Mouse (Mus musculus) thymus, adult 18-20 months (tissue): ENCODE measurements around the gene Fam19a5.

Experiments
- DNase-seq, 2 experiments: peaks; one replicate each; pipeline ENCODE4 v3.0.0; 2022; ENCODE audit warnings: mixed read lengths in 2 of 2

The Fam19a5 gene

DNA sequence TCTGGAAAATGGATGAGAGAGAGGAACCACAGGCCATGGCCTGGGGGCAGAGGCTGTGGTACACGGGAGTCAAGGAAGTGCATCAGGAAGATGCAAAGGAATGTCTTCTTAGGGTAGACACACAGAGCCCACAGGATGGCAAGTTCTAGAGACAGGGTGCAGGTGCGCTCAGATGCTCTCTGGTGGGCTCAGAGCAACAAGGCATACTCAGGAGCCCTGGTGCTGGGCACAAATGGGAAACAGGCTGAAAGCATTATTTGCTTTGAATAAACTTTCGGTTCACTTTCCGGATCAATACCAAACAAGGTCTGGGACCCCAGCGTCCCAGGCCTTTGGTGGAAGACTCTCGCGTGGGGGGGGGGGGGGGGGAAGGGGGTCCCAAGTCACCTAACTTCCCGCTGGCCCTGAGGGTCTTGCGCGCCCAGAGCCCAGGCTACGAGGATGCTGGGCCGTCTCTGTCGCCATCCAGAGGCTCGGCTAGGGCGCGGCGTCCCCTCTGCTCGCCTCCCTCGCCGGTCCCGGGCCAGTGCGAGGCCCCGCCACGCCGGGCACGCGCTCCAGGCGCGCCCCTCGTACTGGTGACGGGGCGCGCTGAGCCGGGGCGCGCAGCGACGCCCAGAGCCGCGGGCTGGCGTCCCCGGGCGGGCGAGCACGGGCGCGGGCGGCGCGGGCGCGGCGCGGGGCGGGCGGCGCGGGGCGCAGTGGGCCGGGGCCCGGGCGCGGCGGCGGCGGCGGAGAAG, at the start of gene Fam19a5:
Gene Fam19a5, plus strand, starts transcription at position 701 of the 740 bp plus-strand sequence.
- no peak for DNase-seq

DNA sequence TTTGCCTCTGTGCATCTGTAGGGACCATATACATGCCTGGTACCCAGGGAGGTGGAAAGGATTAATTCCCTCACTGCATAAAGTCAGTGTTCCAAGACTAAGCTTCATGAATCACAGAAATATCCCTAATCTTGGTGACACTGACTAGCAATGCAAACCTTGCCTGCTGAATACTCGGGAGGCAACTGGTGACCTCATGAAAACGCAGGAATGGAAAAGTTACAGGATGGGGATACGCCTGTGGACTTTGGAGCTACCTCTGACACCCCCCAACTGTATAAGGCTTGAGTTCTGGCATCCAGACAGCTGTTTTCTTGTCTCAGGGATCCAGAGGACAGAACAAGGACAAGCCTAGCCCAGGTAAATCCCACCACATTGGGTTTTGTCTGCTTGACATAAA, 42.4 kb upstream of the Fam19a5 start:
- DNase-seq, result no peak

DNA sequence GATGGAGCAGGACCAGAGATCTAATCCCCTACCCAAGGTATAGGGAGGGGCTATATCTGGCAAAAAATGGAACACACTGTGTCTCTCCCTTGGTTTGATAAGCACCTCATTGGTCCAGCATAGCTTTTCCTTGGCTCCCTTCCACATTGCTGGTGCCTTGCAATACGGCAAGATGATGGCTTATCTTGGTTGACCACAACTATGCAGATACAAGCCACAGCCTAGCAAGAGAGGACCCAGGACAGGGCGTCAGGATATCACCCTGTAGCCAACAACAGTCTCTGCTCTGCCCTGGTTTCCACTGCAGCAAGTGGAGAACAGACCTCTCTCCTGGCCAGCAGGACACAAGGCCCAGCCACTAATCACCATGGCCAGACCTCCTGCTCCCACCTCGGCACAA, 36.8 kb upstream of the Fam19a5 start:
- no peak for DNase-seq

DNA sequence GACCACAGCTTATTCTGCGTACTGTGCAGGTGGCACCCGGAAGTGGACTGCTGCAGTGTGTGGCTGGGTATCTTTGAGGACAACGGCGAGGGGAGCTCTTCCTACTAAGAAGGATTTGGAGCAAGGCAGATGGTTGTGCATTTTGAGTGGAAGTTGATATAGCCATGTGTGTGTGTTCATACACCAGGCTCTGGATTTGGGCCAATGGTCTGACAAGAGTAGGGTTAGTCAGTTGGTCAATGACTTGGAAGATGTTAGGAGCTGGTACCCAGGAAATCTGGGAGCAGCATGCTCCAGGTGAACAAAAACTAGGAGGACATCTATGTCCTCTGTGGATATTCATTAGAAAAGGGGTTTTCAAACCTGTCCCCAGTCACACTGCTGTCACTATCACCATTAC, 33.2 kb upstream of the Fam19a5 start:
- DNase-seq, result no peak

DNA sequence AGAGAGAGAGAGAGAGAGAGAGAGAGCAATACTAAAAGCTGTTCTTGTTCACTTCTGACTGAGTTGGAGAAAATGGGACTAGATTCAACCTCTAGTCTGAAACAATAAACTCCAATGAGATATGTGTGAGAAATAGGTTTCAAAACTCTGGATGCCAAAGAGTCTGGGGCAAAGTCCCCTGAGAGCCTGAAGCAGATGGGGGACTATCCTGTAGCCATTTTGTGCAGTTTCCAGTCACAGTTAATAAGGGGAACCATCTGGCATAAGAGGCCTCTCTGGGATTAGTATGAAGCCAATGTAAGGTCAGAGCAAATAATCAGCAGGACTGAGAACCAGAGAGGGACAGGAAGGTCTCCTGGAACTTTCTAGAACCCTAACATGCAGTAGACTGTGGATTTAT, 25.9 kb upstream of the Fam19a5 start:
- DNase-seq, result no peak

DNA sequence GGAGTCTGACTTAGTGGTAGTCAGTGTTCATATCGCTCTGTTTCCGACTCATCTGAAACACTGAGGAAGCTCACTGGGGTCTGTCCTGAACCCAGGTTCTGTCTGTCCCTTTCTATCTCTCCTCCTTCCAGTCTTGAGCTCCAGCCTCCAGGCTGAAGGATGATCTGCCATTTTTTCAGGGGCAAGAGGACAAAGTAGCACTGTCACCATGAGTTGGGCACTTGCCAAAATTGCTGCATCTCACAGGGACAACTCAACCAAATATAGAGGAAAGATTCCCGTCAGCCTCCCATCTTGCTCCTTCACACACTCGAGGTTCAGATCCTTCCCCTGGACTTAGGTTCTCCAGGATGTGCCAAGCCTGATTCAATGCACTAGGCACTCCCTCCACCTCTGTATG, 14.8 kb upstream of the Fam19a5 start:
- DNase-seq, result no peak

DNA sequence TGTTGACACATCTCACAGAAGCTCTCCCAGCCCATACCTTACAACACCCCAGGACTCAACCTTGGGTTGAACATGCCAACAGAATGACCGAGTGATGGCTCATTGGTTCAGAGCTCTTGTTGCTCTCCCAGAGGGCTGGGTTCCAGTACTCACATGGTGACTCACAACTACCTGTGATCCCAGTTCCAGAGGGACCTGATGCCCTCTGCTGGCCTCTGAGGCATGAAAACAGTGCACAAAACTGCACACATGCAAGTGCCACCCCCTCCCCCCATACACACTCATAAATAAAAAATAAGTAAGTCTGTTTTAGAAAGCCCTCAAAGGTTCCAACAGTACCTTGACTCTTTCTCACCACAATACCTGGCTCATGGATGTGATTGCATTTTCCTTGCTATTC, 2.4 kb upstream of the Fam19a5 start:
- no peak for DNase-seq

DNA sequence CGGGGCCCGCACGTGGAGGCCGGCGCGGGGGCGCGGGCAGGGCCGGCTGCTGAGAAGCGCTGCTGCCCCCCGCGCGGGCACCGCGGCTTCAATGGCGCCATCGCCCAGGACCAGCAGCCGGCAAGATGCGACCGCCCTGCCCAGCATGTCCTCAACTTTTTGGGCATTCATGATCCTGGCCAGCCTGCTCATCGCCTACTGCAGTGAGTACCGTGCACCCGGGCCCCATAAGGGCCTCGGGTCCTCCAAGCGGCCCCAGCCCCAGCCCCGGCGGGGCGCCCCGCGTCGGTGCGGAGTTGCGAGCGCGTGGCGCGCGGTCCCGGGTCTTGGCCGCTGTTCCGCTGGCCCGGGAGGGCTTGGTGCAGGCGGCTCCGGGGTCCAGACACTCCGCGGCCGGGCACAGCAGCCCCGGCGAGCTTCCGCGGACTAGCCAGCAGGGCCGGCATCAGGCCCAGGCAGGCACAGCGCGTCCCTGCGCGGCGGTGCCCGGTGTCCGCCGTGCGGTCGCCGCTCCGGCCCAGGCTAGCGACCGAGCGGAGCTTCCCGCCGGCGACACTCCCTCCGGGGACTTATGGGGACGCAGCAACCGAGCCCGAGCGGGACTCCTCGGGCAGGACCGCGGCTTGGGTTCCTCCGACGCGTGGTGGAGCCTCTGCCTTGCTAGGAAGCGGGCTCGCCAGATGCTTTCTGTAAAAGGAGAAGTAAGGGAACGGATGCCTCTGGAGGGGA, 466 bp downstream of the Fam19a5 start:
- DNase-seq, result no peak

DNA sequence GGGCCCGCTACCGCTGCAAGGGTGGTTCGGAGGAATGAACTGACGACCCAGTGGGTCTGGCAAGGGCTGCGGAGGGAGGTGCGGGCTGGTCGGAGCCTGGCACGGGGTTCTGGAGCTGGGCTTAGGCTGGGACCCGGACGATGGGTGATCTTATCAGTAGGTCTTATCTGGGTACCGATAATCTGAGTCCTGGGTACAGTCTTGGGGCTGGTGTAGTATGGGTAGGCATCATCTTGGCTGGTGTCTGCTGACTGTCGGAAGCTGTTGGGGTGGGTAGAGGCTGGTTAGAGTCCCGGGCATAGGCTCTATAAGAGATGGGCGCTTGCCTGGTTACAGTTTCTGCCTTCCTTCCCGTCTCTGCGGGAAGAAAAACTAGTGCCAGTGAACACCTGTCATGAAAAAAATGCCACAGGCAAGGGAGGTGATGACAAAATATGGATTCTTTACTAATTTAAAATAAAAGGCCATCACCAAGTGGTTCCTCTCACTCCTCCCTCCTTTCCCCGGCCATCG, 1.1 kb downstream of the Fam19a5 start:
- DNase-seq, result no peak

DNA sequence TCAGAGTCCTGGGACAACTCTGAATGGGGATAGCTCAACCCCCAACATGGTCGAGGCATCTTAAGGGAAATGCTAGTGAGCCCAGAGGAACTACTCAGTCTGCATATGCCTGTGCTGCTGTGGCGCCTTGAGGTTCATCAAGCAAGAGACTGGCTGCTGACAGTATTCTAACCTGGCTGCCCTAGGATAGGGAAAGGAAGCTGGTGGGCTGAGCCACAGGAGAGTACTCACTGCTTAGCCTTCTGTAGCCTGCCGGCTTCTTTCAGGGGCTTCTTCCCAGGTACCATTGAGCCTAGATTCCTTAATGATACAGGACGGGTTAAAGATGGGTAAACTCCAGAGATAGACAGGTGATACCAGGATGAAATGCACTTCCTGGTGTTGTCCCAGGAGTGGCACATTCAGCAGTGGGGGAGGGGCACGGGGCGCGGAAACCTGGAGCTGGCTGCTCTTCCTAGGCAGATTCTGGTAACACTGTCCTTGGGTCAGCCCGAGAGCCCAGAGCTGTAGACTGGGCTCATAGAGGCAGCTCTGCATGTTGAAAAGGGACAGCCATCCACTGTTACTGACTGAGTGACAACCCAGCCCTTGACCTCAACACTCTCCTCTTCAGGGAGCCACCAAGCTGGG, 1.7 kb downstream of the Fam19a5 start:
- DNase-seq, result no peak

DNA sequence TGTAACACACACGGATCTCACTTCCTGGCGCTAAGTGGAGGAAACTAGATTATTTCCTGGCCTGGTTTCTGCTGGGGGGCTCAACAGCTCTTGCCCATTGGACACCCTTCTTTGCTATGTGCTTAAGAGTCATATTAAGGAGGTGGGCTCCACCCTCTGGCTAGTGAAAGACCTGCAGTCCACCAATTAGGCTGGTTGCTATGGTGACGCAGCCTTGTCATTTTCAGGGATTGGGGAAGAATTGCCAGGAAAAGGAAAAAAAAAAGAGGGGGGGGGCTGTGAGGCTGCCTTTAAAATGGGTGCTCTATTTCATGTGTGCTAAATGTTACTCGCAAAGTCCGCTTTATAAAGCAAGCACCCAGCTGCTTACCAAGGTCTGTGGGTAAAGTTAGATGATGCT, 2.9 kb downstream of the Fam19a5 start:
- DNase-seq, result no peak

DNA sequence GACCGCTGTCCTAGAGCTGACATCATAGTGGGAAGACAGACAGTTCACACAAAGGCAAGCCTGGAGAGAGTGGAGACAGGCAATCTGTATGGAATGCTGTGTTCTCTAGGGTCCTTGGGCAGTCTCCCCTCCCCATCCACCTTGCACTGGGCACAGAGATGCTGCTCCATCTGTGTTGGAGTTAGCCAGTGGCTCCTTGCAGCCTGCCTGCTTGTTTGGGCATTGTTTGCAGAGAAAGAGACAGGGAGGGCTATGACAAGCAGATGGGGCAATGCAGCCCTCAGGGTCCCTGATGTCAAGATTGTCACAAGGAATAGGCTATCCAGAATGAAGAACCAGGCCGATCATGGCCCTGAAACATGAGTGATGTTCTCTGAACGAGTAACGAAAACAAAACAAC, 5.6 kb downstream of the Fam19a5 start:
- no peak for DNase-seq

DNA sequence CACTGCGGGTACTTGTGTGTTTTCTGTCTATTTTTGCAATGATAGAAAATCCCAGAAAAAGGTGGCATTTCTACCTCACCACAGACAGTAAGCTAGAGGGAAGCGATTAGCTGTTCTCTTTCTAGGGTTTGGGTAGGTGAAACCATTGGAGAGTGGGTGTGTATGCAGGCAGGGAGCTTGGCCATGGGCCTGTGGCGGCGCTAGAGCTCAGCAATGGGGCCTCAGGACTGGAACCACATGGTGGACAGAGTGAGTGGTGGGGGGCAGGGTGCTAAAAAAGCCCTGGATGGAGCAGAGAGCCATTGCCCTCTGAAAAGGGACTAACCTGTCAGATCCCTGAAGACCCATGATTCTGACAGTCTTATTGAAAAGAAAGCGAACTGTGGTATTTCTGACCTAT, 6.7 kb downstream of the Fam19a5 start:
- no peak for DNase-seq

DNA sequence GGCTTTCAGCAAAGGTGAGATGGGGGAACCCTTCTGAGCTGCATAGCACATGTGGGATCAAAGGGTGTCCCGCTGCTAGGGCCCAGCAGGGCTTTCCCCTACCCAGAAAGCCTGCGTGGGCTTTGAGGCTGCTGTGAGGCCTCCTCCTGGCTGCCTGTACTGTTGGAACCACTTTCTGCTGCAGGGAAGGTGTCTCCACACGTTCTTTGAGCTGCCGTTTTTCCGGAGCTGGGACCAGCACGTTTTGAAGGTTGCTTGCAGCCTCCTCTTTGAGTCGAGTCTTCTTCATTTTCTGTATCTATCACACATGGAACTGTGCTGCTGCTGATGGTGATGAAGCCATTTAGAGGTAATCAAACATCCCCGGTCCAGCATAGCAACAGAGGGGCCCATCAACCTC, 7.5 kb downstream of the Fam19a5 start:
- DNase-seq, result no peak

DNA sequence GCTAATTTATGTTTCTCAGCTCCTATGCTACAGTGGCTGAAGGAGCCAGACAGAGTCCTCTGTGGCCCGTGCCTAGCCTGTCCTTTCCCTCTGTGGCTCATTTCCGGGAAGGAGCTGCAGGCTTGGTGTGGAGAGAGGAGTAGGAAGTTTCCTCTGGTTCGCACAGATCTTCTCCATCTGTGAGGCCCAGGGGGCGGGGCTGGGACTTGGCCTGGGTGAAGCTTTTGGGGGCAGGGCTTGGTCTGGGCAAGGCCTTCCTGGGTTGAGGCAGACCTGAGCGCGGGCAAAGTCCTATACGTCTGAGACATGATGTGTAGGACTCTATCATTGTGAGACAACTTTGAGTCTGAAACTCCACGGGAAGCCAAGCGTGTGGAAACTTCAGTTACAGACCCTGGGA, 11.7 kb downstream of the Fam19a5 start:
- DNase-seq, result no peak

DNA sequence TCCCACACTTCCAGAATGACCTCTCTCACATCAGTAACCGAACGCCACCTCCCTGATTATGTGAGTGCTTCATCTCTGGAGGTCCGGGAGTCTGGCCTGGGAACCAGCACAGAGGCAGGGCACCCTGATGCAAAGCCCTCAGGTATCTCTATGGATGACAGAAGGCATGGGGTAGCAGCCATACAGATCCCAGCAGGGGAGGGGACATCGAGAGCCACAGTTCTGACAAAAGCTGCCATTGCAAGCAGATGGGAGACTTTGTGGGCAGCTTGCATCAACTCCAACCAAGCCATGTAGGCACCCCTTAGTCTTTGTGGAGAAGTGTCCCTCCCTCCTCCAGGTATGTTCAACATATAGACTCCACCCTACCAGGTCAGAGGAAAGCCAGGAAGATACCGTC, 20.2 kb downstream of the Fam19a5 start:
- DNase-seq, result no peak

DNA sequence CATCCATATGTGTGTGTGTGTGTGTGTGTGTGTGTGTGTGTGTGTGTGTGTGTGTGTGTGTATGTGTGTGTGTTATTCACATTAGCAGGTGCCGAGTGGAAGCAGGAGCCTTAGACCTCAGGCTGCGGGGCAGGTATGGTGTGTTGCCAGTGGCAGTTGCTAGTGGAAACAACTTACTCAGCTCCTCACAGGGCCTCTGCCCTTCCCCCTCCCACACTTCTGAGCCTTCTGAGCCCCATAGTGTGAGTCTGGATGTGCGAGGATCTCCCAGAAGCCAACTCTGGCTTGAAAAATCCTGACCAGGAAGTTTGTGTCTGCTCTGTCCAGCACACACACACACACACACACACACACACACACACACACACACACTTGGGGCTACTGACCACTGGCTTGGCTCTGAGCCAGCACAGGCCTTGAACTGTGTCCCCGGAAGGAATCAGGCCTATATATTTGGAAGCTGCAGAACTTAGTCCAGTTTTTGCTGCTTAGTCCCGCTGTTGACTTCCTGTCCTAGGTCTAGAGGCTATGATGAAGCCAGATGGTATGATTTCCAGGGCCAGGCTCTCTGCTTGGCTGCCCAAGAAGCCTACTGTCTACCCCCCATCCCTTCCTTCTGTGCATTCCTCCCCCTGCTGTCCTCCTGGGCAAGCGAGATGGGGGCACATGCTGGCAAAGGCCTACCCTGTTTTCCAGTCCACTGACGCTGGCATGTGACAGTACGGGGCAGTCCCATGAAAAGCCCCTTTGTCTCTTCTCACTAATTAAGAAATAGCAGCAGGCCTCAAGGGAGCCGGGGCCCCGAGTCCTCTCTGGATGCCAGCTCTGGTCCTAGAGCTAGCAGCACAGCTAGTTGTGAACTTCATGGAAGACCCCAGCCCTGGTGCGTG, 22.2 kb downstream of the Fam19a5 start:
- no peak for DNase-seq

DNA sequence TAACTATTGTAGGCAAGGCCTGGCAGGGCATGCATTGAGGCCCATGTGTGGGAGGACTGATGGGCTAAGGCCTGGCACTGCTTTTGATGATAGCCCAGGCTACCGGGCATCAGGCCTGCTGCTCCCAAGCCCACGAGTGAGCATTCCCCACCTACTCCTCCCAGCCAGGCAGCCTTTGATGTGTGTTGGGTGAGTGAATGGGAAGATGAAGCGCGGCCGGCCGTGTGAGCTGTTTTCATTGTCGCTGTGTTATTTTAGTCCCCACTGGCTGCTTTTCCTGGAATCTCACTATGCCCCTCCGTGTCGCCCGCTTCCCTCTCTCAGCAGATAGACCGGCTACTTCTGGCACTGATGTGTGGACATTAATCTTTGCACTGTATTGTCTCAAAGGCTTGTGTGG, 26.1 kb downstream of the Fam19a5 start:
- DNase-seq, result no peak

DNA sequence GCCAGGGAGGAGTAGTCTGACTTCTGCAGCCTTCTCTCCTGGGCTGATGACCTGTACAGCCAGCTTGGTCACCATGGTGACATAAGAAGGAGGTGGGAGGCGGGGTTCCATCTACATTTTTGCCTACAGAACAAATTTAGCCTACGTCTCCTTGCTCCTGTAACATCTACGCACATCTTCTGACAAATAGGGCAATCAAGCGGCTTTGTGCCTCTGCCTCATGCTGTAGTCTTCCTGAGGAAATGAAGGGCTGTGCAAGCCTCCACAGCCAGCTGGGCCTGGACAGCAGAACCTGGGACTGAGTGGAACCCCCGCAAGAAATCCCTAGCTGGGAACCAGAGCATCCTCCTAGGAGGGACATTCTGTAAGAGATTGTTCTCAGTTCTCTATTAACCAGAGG, 35.8 kb downstream of the Fam19a5 start:
- DNase-seq, result no peak

DNA sequence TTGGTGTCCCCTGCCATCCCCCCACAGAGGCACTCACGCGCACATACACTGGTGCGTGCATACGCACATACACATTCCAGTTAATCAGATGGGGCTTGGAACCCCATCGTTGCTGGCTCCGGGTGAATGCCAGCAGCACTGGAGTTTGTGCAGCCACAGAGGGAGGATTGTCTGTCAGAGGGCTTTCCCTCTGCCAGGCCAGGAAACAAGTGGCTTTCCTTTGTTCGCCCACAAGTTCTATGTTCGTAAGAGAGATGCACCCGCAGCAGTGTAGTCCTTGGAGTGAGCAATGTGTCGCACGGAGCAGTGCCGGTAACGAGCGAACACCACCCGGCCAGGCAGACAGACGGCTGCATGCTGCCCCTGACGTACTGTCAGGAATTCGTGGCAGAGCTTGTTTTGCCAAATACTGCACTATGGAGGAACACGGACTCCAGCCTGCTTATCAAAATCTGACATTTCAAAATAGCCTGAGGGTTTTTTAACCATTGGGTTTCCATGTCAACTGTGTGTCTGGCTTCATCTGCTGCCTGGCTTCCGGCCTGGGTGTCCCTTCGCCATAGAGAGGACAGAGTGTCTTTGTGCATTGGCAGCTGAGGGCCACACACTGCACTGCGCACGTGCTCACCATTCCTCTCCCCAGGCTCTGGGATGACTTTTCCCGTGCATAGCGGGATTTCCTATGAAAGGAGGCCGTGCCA, 40.0 kb downstream of the Fam19a5 start:
- DNase-seq, result no peak

DNA sequence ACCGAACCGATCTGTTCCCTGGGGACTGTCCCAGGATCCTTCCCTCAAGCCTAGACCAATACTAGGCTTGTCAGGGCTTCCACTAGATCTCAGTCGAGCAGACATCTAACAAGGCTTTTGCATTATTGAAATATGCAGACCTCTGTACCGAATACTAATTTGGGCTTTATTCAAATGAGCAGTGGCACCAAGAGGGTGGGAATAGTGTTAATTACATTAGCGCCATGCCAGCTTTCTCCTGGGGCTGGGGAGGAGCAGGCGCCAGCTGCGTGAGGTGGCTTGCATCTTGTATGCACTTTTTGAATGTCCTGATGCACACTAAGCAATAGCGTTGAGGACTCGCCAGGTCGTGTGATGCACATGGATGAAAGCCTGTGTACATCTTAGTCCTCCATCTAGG, 46.9 kb downstream of the Fam19a5 start:
- DNase-seq, result no peak

DNA sequence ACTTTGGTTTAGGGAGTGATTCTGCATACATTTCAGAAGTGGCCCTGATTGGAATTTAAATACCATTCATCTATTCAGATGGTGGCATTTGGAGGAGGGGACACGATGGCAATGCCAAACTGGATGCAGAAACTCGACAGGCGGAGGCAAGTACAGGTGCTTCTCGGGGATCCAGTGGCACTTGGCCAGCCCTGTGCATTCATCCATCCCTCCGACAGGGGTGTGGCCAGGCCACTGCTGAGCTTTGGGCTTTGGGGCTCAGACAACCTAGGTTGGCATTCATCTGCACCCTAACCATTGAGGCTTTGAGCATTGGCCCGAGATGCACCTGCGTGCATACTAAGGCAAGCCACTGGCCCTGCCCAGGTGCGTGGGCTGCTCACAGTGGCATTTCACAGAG, 52.6 kb downstream of the Fam19a5 start:
- no peak for DNase-seq
